Mouse (Mus musculus): ENCODE measurements around the gene Dpp8. TPM values are rescaled to one million over a fixed set of nuclear protein-coding genes. Genes with fewer than 3 reads are reported as not detected.

Gene Dpp8
- polyA plus RNA-seq, 1 experiment, result 77.6 TPM

DNA sequence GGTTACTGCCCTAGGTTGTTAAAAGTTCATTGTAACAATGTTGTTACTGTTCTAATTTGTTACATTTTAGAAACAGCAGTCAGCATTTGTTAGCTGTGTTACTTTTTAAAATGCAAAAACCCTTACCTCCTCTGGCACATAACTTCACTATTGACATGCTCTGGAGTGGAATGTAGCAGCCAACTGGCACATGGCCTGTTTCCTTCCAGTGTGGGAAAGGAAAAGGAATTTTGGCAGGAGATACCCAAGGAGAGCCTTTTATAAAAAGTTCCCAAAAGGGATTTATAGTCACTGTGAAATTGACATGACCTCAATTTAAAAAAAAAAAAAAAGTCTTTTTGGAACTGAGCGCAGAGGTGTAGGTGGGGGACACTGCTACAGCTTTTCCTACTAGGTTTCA is 4.2 kb downstream of the Dpp8 start:
- Histone ChIP-seq H3K4me1 (replicated peaks; ENCODE audit: control insufficient read depth, insufficient read depth, low read length) (peaks cover 7% of the 10 kb centered on the region; the same call in 1 of the 2 replicates), H3K4me3 (ENCODE audit: control insufficient read depth, insufficient read depth, low read length) (no peak overlapping the region), H3K27me3 (ENCODE audit: control insufficient read depth, insufficient read depth, low read length) (no peaks in the 10 kb centered on the region), H3K36me3 (ENCODE audit: control insufficient read depth, insufficient read depth, low read length) (peaks cover 41% of the 10 kb centered on the region), H3K27ac (ENCODE audit: control insufficient read depth, insufficient read depth, low read length) (no peak overlapping the region)
- WGBS, result 94% methylated on average over 1 of the region's 1 CpGs
- no peak for TF ChIP-seq POLR2A (IDR thresholded peaks at IDR 0.05; ENCODE audit: control insufficient read depth, extremely low read depth, insufficient read depth, low read length, poor library complexity)
- no peak for TF ChIP-seq CTCF (IDR thresholded peaks at IDR 0.05; ENCODE audit: borderline replicate concordance, control insufficient read depth, extremely low read depth, insufficient read depth, low read length, poor library complexity)
- no peak for DNase-seq

DNA sequence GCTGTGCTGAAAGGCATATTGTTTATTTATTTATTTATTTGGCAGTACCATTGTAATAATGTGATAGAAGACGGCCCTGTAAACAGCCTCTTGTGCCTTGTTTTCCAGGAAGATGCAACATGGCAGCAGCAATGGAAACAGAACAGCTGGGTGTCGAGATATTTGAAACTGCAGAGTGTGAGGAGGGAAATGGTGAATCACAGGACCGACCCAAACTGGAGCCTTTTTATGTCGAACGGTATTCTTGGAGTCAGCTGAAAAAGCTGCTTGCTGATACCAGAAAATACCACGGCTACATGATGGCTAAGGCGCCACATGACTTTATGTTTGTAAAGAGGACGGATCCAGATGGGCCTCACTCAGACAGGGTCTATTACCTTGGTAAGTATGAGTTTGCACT is 4.6 kb downstream of the Dpp8 start:
- Histone ChIP-seq H3K36me3 (ENCODE audit: control insufficient read depth, insufficient read depth, low read length) (peaks cover 43% of the 10 kb centered on the region), H3K27ac (ENCODE audit: control insufficient read depth, insufficient read depth, low read length) (no peak overlapping the region), H3K4me1 (replicated peaks; ENCODE audit: control insufficient read depth, insufficient read depth, low read length) (peaks cover 6% of the 10 kb centered on the region; the same call in 1 of the 2 replicates), H3K27me3 (ENCODE audit: control insufficient read depth, insufficient read depth, low read length) (no peaks in the 10 kb centered on the region), H3K4me3 (ENCODE audit: control insufficient read depth, insufficient read depth, low read length) (no peak overlapping the region)
- TF ChIP-seq POLR2A (IDR thresholded peaks at IDR 0.05; ENCODE audit: control insufficient read depth, extremely low read depth, insufficient read depth, low read length, poor library complexity), result no peak
- no peak for TF ChIP-seq CTCF (IDR thresholded peaks at IDR 0.05; ENCODE audit: borderline replicate concordance, control insufficient read depth, extremely low read depth, insufficient read depth, low read length, poor library complexity)
- no peak for DNase-seq
- WGBS, result 93% methylated on average over 8 of the region's 8 CpGs

DNA sequence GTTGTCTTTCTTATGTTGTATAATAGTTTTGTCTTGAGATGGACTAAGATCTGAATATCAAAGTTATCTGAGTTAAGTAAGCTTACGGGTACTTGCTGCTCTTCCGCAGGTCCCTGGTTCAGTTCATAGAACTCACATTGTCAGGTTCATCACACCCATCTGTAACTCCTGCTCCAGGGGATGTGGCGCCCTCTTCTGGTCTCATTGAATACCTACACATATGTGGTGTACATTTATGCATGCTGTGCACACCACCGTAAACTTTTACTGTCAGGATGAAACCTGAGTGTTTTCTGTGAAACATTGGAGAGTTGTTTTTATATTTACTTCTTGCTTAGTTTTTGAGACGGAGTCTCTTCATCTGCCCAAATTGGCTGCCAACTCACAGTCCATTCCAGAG is 9.2 kb downstream of the Dpp8 start:
- H3K4me3 ChIP-seq (ENCODE audit: control insufficient read depth, insufficient read depth, low read length), result no peak overlapping the region
- H3K27ac ChIP-seq (ENCODE audit: control insufficient read depth, insufficient read depth, low read length), result no peak overlapping the region
- H3K36me3 ChIP-seq (ENCODE audit: control insufficient read depth, insufficient read depth, low read length), result peaks cover 84% of the 10 kb centered on the region
- no peaks in the 10 kb centered on the region for H3K27me3 ChIP-seq (ENCODE audit: control insufficient read depth, insufficient read depth, low read length)
- no peak for DNase-seq
- TF ChIP-seq CTCF (IDR thresholded peaks at IDR 0.05; ENCODE audit: borderline replicate concordance, control insufficient read depth, extremely low read depth, insufficient read depth, low read length, poor library complexity) (no peak), POLR2A (IDR thresholded peaks at IDR 0.05; ENCODE audit: control insufficient read depth, extremely low read depth, insufficient read depth, low read length, poor library complexity) (no peak)
- no peaks in the 10 kb centered on the region for H3K4me1 ChIP-seq (replicated peaks; ENCODE audit: control insufficient read depth, insufficient read depth, low read length)
- 97% methylated on average over 5 of the region's 5 CpGs for WGBS

DNA sequence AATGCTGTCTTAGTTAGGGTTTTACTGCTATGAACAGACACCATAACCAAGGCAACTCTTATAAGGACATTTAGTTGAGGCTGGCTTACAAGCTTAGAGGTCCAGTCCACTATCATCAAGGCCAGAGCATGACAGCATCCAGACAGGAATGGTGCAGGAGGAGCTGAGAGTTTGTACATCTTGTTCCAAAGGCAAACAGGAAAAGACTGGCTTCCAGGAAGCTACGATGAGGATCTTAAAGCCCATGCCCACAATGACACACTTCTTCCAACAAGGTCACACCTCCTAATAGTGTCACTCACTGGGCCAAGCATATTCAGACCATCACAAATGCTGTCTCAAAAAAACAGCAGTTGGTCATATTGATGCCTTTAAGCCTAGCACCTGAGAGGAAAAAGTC is 14.8 kb downstream of the Dpp8 start:
- TF ChIP-seq POLR2A (IDR thresholded peaks at IDR 0.05; ENCODE audit: control insufficient read depth, extremely low read depth, insufficient read depth, low read length, poor library complexity) (no peak), CTCF (IDR thresholded peaks at IDR 0.05; ENCODE audit: borderline replicate concordance, control insufficient read depth, extremely low read depth, insufficient read depth, low read length, poor library complexity) (no peak)
- DNase-seq, result no peak
- Histone ChIP-seq H3K4me1 (replicated peaks; ENCODE audit: control insufficient read depth, insufficient read depth, low read length) (no peaks in the 10 kb centered on the region), H3K27ac (ENCODE audit: control insufficient read depth, insufficient read depth, low read length) (no peak overlapping the region), H3K27me3 (ENCODE audit: control insufficient read depth, insufficient read depth, low read length) (no peaks in the 10 kb centered on the region), H3K36me3 (ENCODE audit: control insufficient read depth, insufficient read depth, low read length) (peaks cover 70% of the 10 kb centered on the region), H3K4me3 (ENCODE audit: control insufficient read depth, insufficient read depth, low read length) (no peak overlapping the region)
- WGBS, result 97% methylated on average over 1 of the region's 1 CpGs

DNA sequence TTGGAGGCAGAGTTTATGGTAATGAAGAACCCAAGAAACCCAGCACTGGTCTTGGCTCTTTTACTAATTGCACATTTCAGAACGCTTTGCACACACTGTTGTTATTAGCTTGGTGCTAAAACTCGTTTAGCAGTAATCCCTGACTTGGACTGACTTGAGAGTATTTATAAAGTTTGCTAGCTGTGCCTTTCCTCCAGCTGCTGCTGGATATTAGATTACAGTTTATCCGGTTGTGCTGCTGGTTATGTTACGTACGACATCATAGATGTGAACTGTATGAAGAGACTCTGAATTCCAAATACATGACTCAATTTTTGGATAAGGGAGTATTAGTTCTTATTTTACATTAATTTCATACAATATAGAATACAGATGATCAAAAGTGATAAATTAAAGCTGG is 17.2 kb downstream of the Dpp8 start:
- Histone ChIP-seq H3K27ac (ENCODE audit: control insufficient read depth, insufficient read depth, low read length) (no peak overlapping the region), H3K36me3 (ENCODE audit: control insufficient read depth, insufficient read depth, low read length) (peaks cover 72% of the 10 kb centered on the region), H3K4me3 (ENCODE audit: control insufficient read depth, insufficient read depth, low read length) (no peak overlapping the region), H3K4me1 (replicated peaks; ENCODE audit: control insufficient read depth, insufficient read depth, low read length) (no peaks in the 10 kb centered on the region), H3K27me3 (ENCODE audit: control insufficient read depth, insufficient read depth, low read length) (no peaks in the 10 kb centered on the region)
- TF ChIP-seq CTCF (IDR thresholded peaks at IDR 0.05; ENCODE audit: borderline replicate concordance, control insufficient read depth, extremely low read depth, insufficient read depth, low read length, poor library complexity) (no peak), POLR2A (IDR thresholded peaks at IDR 0.05; ENCODE audit: control insufficient read depth, extremely low read depth, insufficient read depth, low read length, poor library complexity) (no peak)
- no peak for DNase-seq
- WGBS, result 93% methylated on average over 5 of the region's 5 CpGs

DNA sequence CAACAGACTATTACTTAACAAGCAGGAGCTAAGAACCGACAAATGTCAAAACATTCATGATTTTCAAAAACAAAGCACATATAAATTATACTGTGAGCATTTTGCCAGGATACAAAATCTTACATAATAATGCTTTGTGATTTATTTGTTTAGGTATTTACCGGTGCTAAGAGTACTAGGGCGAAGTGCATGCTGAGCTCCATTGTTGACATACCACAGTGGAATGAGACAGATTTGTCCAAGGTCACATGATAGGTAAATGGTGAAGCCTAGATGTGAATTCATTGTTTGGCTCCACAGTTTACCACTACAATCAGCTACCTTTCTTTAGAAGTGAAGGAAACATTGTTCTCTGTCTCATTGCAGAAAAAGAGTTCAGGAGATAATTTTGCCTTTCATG is 18.8 kb downstream of the Dpp8 start:
- Histone ChIP-seq H3K4me3 (ENCODE audit: control insufficient read depth, insufficient read depth, low read length) (no peak overlapping the region), H3K36me3 (ENCODE audit: control insufficient read depth, insufficient read depth, low read length) (peaks cover 72% of the 10 kb centered on the region), H3K27ac (ENCODE audit: control insufficient read depth, insufficient read depth, low read length) (no peak overlapping the region), H3K27me3 (ENCODE audit: control insufficient read depth, insufficient read depth, low read length) (no peaks in the 10 kb centered on the region), H3K4me1 (replicated peaks; ENCODE audit: control insufficient read depth, insufficient read depth, low read length) (no peaks in the 10 kb centered on the region)
- TF ChIP-seq CTCF (IDR thresholded peaks at IDR 0.05; ENCODE audit: borderline replicate concordance, control insufficient read depth, extremely low read depth, insufficient read depth, low read length, poor library complexity) (no peak), POLR2A (IDR thresholded peaks at IDR 0.05; ENCODE audit: control insufficient read depth, extremely low read depth, insufficient read depth, low read length, poor library complexity) (no peak)
- WGBS, result 94% methylated on average over 3 of the region's 3 CpGs
- no peak for DNase-seq

DNA sequence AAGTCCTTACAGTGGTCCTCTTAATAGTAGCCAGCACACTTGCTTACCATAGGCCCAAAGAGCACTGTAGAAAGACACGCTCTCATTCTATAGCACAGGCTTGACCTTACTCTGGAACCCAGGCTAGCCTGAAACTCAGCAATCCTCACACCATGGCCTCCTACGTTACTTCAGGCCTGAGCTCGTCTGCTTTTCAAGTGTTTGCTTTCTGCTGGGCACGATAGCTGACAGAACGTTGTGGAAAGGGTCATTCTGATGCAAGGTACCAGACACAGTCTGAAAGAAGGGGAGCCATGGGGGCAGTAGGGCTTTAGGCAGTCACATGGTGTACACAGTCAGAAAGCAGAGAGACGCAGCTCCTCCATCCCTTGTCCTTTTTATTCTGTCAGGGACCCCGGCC is 32.0 kb downstream of the Dpp8 start:
- WGBS, result 98% methylated on average over 7 of the region's 7 CpGs
- Histone ChIP-seq H3K27ac (ENCODE audit: control insufficient read depth, insufficient read depth, low read length) (no peak overlapping the region), H3K36me3 (ENCODE audit: control insufficient read depth, insufficient read depth, low read length) (peaks cover 76% of the 10 kb centered on the region), H3K4me3 (ENCODE audit: control insufficient read depth, insufficient read depth, low read length) (no peak overlapping the region), H3K4me1 (replicated peaks; ENCODE audit: control insufficient read depth, insufficient read depth, low read length) (no peaks in the 10 kb centered on the region), H3K27me3 (ENCODE audit: control insufficient read depth, insufficient read depth, low read length) (no peaks in the 10 kb centered on the region)
- no peak for DNase-seq
- TF ChIP-seq CTCF (IDR thresholded peaks at IDR 0.05; ENCODE audit: borderline replicate concordance, control insufficient read depth, extremely low read depth, insufficient read depth, low read length, poor library complexity) (no peak), POLR2A (IDR thresholded peaks at IDR 0.05; ENCODE audit: control insufficient read depth, extremely low read depth, insufficient read depth, low read length, poor library complexity) (no peak)
